Mouse (Mus musculus) intestine, embryonic 16.5 days (tissue): ENCODE data around the gene Dnajb1. TPM values are rescaled to one million over a fixed set of nuclear protein-coding genes. Genes with fewer than 3 reads are reported as not detected.

Source experiments
- ATAC-seq: fragments of 200-750 bp; cut with Nextera tagmentation; 2 replicates; pipeline ENCODE4 v1.8.0; 2017; ENCODE audit warnings: moderate TSS enrichment, moderate library complexity
- H3K27ac ChIP-seq: fragments of 300-500 bp; sonication (generic); 2 replicates; pipeline ENCODE4 v1.5.1; 2014; ENCODE audit warnings: mild to moderate bottlenecking, low read length
- H3K27me3 ChIP-seq: fragments of 300-500 bp; sonication (generic); replicated peaks from 2 replicates; pipeline ENCODE4 v1.6.1; 2014; ENCODE audit warnings: low read length, control low read depth, mixed read lengths; ENCODE audit not compliant: control insufficient read depth, insufficient read depth
- H3K36me3 ChIP-seq: fragments of 300-500 bp; sonication (generic); 2 replicates; pipeline ENCODE4 v1.6.1; 2014; ENCODE audit warnings: low read length, control low read depth; ENCODE audit not compliant: control insufficient read depth, insufficient read depth
- H3K4me1 ChIP-seq: fragments of 300-500 bp; sonication (generic); 2 replicates; pipeline ENCODE4 v1.6.1; 2014; ENCODE audit warnings: low read length, control low read depth, mixed read lengths; ENCODE audit not compliant: control insufficient read depth, insufficient read depth
- H3K4me2 ChIP-seq: fragments of 300-500 bp; sonication (generic); 2 replicates; pipeline ENCODE4 v1.6.1; 2014; ENCODE audit warnings: low read depth, low read length, control low read depth
- H3K4me3 ChIP-seq: fragments of 300-500 bp; sonication (generic); 2 replicates; pipeline ENCODE4 v1.5.1; 2014; ENCODE audit warnings: mild to moderate bottlenecking, low read length
- H3K9ac ChIP-seq: fragments of 300-500 bp; sonication (generic); 2 replicates; pipeline ENCODE4 v1.6.1; 2014; ENCODE audit warnings: low read depth, low read length
- H3K9me3 ChIP-seq: fragments of 300-500 bp; sonication (generic); 2 replicates; pipeline ENCODE4 v1.6.1; 2016; ENCODE audit warnings: low read length, control low read depth; ENCODE audit not compliant: control insufficient read depth
- WGBS: fragments of 180-500 bp; shearing (Covaris S2); extraction: QIAGEN DNeasy Blood & Tissue Kit; methylation state at CpG from one replicate; pipeline ENCODE4 v1.1.7; 2014; 5-methylcytosine and 5-hydroxymethylcytosine counted together
- polyA plus RNA-seq: library from polyadenylated mRNA; unstranded; fragments of >200 nt; fragmentation: Nextera tagmentation; extraction: Ambion mirVana; gene quantifications from 2 replicates; pipeline ENCODE4 v1.2.1, GENCODE M21; 2015

Gene Dnajb1
- polyA plus RNA-seq, 1 experiment from 2014 or later = 52.0 TPM

- Histone ChIP-seq H3K36me3 (no peaks in the 10 kb centered on the region), H3K4me3 (no peak overlapping the region), H3K27me3 (no peaks in the 10 kb centered on the region), H3K4me2 (no peak overlapping the region), H3K27ac (no peak overlapping the region), H3K9me3 (no peaks in the 10 kb centered on the region), H3K4me1 (peaks cover 26% of the 10 kb centered on the region), H3K9ac (no peak overlapping the region)
- 87% methylated on average over 9 of the region's 9 CpGs for WGBS
- ATAC-seq = no peak
These were observed 48.0 kb downstream of the Dnajb1 start for GRCm38 (mm10) chr8:83656043-83656442.

GRCm38 (mm10) chr8:83656484-83657246 is 48.7 kb downstream of the Dnajb1 start:
- Histone ChIP-seq H3K36me3 (no peaks in the 10 kb centered on the region), H3K9me3 (no peaks in the 10 kb centered on the region), H3K27ac (peak overlapping the region; percentile 21; the same call in 1 of the 2 replicates), H3K4me3 (no peak overlapping the region), H3K4me2 (no peak overlapping the region), H3K4me1 (peaks cover 32% of the 10 kb centered on the region), H3K27me3 (no peaks in the 10 kb centered on the region), H3K9ac (no peak overlapping the region)
- 76% methylated on average over 13 of the region's 13 CpGs for WGBS
- ATAC-seq = no peak

- H3K9ac ChIP-seq = peak overlapping the region; percentile 31
- H3K4me3 ChIP-seq = peak overlapping the region; percentile 18; the same call in 1 of the 2 replicates
These were observed 52.6 kb downstream of the Dnajb1 start for GRCm38 (mm10) chr8:83660545-83660944.

GRCm38 (mm10) chr8:83660995-83661680 is 53.1 kb downstream of the Dnajb1 start:
- Histone ChIP-seq H3K27me3 (no peaks in the 10 kb centered on the region), H3K4me1 (peaks cover 56% of the 10 kb centered on the region), H3K9ac (peak overlapping the region; percentile 31), H3K4me3 (peak overlapping the region; percentile 18), H3K27ac (peak overlapping the region; percentile 25), H3K36me3 (no peaks in the 10 kb centered on the region), H3K9me3 (no peaks in the 10 kb centered on the region), H3K4me2 (peak overlapping the region; percentile 49)
- 19% methylated on average over 22 of the region's 22 CpGs for WGBS
- ATAC-seq = peak; percentile 39

More at GRCm38 (mm10) chr8:83660545-83660944, 52.6 kb downstream of the Dnajb1 start:
- ATAC-seq = 0 out of 2 replicates have a peak, but pooled peaks have one; percentile 1
- H3K27me3 ChIP-seq = no peaks in the 10 kb centered on the region
- no peaks in the 10 kb centered on the region for H3K36me3 ChIP-seq
- H3K9me3 ChIP-seq = no peaks in the 10 kb centered on the region
- peaks cover 50% of the 10 kb centered on the region for H3K4me1 ChIP-seq
- WGBS = 15% methylated on average over 8 of the region's 8 CpGs
- H3K27ac ChIP-seq = peak overlapping the region; percentile 25; the same call in 1 of the 2 replicates
- peak overlapping the region; percentile 49 for H3K4me2 ChIP-seq

Other genes starting within 250 kb of the Dnajb1 start
- 0.23 and 0.33 TPM in 2 replicates for gene Clgn, start 218.3 kb upstream of the Dnajb1 start, polyA plus RNA-seq
- gene Scoc, start 149.8 kb upstream of the Dnajb1 start, polyA plus RNA-seq = 99.2 and 106 TPM in 2 replicates
- gene Olfr370, start 72.4 kb upstream of the Dnajb1 start, polyA plus RNA-seq = not detected in 2 replicates
- gene Ndufb7, start 41.5 kb upstream of the Dnajb1 start, polyA plus RNA-seq = 418 and 429 TPM in 2 replicates
- 660 and 691 TPM in 2 replicates for gene Tecr, start 222 bp upstream of the Dnajb1 start, polyA plus RNA-seq
- 153 and 171 TPM in 2 replicates for gene Gipc1, start 44.5 kb downstream of the Dnajb1 start, polyA plus RNA-seq
- gene Ptger1, start 58.5 kb downstream of the Dnajb1 start, polyA plus RNA-seq = 1.2 and 1.5 TPM in 2 replicates
- gene Pkn1, start 91.0 kb downstream of the Dnajb1 start, polyA plus RNA-seq = 19.9 and 29.6 TPM in 2 replicates
- gene Ddx39, start 107.0 kb downstream of the Dnajb1 start, polyA plus RNA-seq = 204 and 224 TPM in 2 replicates
- gene Adgre5, start 133.1 kb downstream of the Dnajb1 start, polyA plus RNA-seq = 39.5 TPM in 2 replicates